Mouse (Mus musculus) lung, postnatal 0 days (tissue): ENCODE data around the gene Tead1.

Experiments
- CTCF ChIP-seq: IDR thresholded peaks from 2 replicates; pipeline ENCODE4 v1.5.1; 2016; ENCODE audit warnings: antibody characterized with exemption, mild to moderate bottlenecking
- EP300 ChIP-seq: IDR thresholded peaks from 2 replicates; pipeline ENCODE4 v1.6.1; 2016; ENCODE audit warnings: antibody characterized with exemption, mild to moderate bottlenecking, control low read depth

- TF ChIP-seq CTCF (no peak), EP300 (no peak)
Observed at GRCm38 (mm10) chr7:112753314-112753713, 74.2 kb downstream of the Tead1 start.
